Mouse (Mus musculus): ENCODE measurements around the gene Vipr1.

- TF ChIP-seq CHD2 (IDR thresholded peaks at IDR 0.05; ENCODE audit: low read depth, low read length) (no peak), ZNF384 (IDR thresholded peaks at IDR 0.05; ENCODE audit: low read depth, low read length) (no peak), MAFK (IDR thresholded peaks at IDR 0.05; ENCODE audit: insufficient read depth, low read depth, low read length) (no peak), HCFC1 (IDR thresholded peaks at IDR 0.05; ENCODE audit: borderline replicate concordance, insufficient read depth, low read length) (no peak), ZC3H11A (IDR thresholded peaks at IDR 0.05; ENCODE audit: borderline replicate concordance, low read depth, low read length) (no peak)
Observed at GRCm38 (mm10) chr9:121672311-121672710, 29.8 kb downstream of the Vipr1 start.
